Mouse (Mus musculus): ENCODE measurements at regions not wholly inside any gene's neighbourhood (a gene's known extent, or its start where the extent isn't known, plus 50 kb on each side); places are given as distances from the start of the nearest gene placed in this dataset.
"Not testable (repeated sequence)": the region's sequence is repeated elsewhere in the genome, so short reads cannot be mapped to it uniquely, and the experiment has no call there.

DNA sequence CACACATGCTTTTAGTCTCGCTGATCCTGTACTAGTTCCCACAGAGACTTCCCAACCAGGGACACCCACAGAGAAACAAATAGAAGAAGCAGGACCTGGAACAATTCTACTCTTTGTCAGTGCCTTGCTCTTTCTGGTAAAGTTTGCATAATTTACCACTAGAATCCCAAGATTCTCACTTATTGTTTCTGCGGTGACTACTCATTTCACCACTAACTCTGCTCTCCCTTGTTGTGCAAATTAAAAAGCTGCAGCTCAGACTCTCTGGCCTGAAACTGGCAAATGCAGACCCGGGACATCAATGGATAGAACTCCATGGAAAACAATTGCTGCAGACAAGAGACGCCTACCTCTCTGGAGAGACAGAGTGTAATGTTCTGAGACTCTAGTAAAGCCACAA, 348.4 kb upstream of the Tbl1xr1 start:
- DNase-seq (ENCODE audit: low read depth) = no peak

GRCm38 (mm10) chr3:21729328-21729727, 347.1 kb upstream of the Tbl1xr1 start:
- DNase-seq (ENCODE audit: low read depth) = no peak

- peak; percentile 1 for DNase-seq (ENCODE audit: low read depth)
Measured at GRCm38 (mm10) chr3:21735688-21736087, 340.8 kb upstream of the Tbl1xr1 start.

GRCm38 (mm10) chr3:21739720-21740119, 336.7 kb upstream of the Tbl1xr1 start:
- DNase-seq (ENCODE audit: low read depth) = no peak

DNA sequence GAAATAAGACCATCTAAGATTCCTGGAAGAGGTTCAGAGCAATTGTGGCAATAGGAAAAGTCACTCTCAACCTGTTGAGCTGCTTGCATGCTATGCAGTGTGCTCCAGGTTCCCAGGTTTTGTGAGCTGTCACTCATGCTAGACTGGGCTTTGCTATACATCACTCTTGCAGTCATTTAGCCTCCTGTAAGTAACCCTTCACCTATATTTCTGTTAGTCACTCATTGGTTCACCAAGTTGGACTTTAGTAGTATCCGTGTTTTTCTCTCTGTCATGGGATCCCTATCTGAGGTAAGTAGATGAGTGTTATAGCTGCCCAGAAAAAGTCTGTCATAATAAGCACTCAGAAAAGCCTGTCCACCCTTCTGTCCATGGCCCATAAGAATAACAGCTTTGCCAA, 332.3 kb upstream of the Tbl1xr1 start:
- DNase-seq (ENCODE audit: low read depth) = no peak

GRCm38 (mm10) chr3:21760516-21761218, 315.8 kb upstream of the Tbl1xr1 start:
- DNase-seq (ENCODE audit: low read depth) = no peak

- DNase-seq (ENCODE audit: low read depth) = no peak
Measured at GRCm38 (mm10) chr3:21761219-21761600, 315.2 kb upstream of the Tbl1xr1 start.

DNA sequence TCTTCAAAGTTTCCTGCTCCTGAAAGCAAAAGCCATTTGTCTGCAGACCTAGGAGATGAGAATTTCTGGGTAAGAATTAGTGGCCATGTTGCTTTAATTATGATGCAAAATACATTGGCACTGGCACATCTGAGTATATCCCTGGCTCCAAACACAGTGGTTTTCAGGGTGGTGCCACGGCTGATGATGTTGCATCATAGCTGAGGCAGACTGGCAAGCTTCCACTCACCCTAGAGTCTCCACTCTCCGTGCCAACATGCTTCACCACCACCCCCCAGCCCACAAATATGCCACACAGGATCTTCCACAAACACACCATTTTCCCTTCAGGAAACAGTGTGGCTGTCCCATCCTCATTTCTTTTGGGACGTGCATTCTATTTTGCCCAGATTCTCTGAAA, 314.5 kb upstream of the Tbl1xr1 start:
- no peak for DNase-seq (ENCODE audit: low read depth)

DNA sequence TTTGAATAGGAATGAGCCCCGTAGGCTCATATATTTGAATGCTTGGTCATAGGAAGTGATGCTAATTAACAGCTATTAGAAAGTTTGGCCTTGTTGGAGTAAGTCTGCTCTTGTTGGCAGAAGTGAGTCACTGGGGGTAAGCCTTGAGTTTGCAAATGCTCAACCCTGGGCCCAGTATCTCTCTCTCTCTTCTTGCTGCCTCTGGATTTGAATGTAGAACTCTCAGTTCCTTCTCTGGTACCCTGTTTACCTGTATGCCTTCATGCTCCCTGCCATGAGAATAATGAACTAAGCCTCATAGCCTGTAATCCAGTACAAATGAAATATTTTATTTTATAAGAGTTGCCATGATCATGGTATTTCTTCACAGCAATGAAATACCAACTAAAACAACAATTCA, 308.4 kb upstream of the Tbl1xr1 start:
- DNase-seq (ENCODE audit: low read depth) = no peak

GRCm38 (mm10) chr3:21769920-21770547, 306.4 kb upstream of the Tbl1xr1 start:
- no peak for DNase-seq (ENCODE audit: low read depth)

GRCm38 (mm10) chr3:21771752-21772298, 304.6 kb upstream of the Tbl1xr1 start:
- DNase-seq (ENCODE audit: low read depth) = no peak

DNA sequence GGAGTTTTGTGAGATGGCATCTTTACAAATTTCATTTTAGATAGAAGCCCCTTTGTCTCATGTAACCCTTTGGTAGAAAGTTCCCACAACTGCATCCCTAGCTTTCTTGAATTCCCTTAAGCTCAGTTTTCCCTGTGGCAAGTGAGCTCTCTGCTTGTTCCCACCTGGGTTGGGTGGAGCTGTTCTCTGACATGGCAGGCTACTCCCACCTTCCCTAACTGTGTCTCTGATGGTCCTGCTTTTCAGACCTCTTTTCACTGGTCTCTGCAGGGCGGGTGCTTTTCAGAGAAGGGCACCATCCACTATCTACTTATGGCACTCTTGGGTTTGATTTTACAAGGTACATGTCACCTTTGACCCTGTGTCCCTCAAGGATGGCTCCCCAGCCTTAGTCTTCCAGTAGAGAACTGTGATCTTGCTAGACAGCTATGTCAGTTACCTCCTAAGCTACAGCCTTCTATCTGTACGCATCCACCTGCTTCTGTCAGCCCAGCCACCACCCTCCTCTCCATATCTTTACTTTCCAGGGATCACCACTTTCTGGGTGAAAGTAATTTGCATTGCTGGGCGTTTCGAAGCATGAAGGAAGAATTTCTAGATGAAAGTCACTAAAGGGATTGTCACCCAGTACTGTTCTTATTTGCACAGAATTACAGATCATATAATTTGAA, 302.1 kb upstream of the Tbl1xr1 start:
- no peak for DNase-seq (ENCODE audit: low read depth)

DNA sequence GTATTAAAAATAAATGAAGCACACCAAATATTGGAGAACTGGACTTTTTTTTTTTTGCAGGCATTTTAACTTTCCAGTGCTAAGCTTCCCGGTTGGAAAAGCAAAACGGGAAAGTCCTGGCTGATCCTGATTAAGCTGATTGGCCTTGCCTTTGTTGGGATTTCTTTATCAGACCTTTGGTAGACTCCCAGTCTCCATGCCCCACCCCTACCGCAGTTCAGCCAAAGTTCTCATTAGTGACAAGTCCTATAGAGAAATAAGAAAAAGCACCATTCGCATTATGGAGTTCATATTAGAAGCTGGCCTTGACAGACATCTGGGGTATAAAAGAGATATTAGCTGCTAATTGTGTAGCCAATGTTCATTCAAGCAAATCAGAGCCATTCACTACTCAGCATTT, 297.7 kb upstream of the Tbl1xr1 start:
- DNase-seq (ENCODE audit: low read depth) = no peak

GRCm38 (mm10) chr3:21791983-21792631, 284.3 kb upstream of the Tbl1xr1 start:
- no peak for DNase-seq (ENCODE audit: low read depth)

DNA sequence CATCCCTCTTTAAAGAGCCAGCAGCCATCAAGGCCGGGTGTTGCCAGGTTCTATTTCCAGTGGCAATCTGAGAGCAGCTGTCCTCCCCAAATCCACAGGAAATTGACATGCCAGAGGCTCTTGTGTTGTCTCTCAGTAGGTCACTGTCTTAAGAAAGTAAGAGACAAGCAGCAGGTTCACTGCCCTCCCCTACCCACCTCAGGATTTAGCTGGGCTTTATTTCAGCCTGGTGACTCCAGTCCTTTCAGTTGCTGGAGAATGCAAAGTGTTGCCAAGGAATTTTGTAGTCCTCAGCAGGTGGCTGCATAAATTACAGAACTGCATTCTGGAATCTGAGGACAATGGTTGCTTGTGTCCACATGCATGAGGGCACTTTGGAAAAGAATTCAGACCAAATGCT, 278.3 kb upstream of the Tbl1xr1 start:
- DNase-seq (ENCODE audit: low read depth) = no peak

DNA sequence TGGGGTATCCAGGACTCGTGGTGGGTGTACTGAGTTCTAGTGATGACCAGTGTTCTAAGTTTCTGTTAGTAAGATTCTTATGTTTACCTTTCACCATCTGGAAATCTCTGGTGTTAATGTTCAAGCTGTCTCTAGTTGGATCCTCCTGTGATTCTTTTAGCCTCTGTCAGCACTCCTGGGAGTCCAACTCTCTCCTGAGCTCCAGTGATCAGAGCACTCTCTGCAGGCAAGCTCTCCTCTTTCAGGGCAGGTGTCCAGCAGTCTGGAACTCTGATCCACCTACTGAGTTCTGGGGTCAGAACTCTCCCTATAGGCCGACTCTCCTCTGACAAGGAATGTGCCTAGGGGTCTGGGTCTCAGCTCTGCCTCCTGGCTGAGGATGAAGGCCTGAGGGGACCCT, 272.6 kb upstream of the Tbl1xr1 start:
- not testable (repeated sequence) for DNase-seq (ENCODE audit: low read depth)

GRCm38 (mm10) chr3:21806494-21807157, 269.8 kb upstream of the Tbl1xr1 start:
- peak; percentile 9 for DNase-seq (ENCODE audit: low read depth)

GRCm38 (mm10) chr3:21808539-21808938, 267.9 kb upstream of the Tbl1xr1 start:
- no peak for DNase-seq (ENCODE audit: low read depth)

GRCm38 (mm10) chr3:21809769-21810470, 266.5 kb upstream of the Tbl1xr1 start:
- no peak for DNase-seq (ENCODE audit: low read depth)

GRCm38 (mm10) chr3:21813401-21813800, 263.1 kb upstream of the Tbl1xr1 start:
- no peak for DNase-seq (ENCODE audit: low read depth)

Data from c-Kit-positive CD71-negative TER-119-negative erythroid progenitor cells, embryonic 14.5 days (primary cell).